12 mouse cellular contexts compared by ENCODE assay signal in genomic region chr14:5812699-5813356, GRCm38 (mm10). TPM values are rescaled to one million over a fixed set of nuclear protein-coding genes. Genes with fewer than 3 reads are reported as not detected.
DNase-seq lines count a peak whose midpoint lies in the region; ATAC-seq and TF ChIP-seq lines count a peak whose summit lies in the region.
"Not testable (repeated sequence)": the region's sequence is repeated elsewhere in the genome, so short reads cannot be mapped to it uniquely, and the experiment has no call there.
"Had no signal": no experiment of that assay in that cellular context is flagged by ENCODE, and none has a peak within 500 bp of the region (broad histone marks: within the 10 kb centered on the region; RNA-seq: fewer than 3 reads in every experiment).

No protein-coding gene starts in this region.

- not testable (repeated sequence) for TF ChIP-seq CTCF in lung, embryonic 14.5 days (IDR thresholded peaks at IDR 0.05; ENCODE audit: low read depth)

- no CpG with 5 or more reads among the region's 47 CpGs for WGBS in forebrain, embryonic 14.5 days
- WGBS in hindbrain, embryonic 11.5 days, result no CpG with 5 or more reads among the region's 47 CpGs
- WGBS in hindbrain, embryonic 15.5 days, result no CpG with 5 or more reads among the region's 47 CpGs
- WGBS in intestine, embryonic 15.5 days, result no CpG with 5 or more reads among the region's 47 CpGs
- WGBS in lung, embryonic 14.5 days, result no CpG with 5 or more reads among the region's 47 CpGs
- WGBS in midbrain, embryonic 13.5 days, result no CpG with 5 or more reads among the region's 47 CpGs
- WGBS in neural tube, embryonic 11.5 days, result no CpG with 5 or more reads among the region's 47 CpGs
- no CpG with 5 or more reads among the region's 47 CpGs for WGBS in neural tube, embryonic 15.5 days

- H3K9ac ChIP-seq in forebrain, embryonic 14.5 days (ENCODE audit: low read length); hindbrain, embryonic 11.5 days (ENCODE audit: low read depth, low read length); hindbrain, embryonic 15.5 days; intestine, embryonic 15.5 days; lung, embryonic 14.5 days; midbrain, embryonic 13.5 days (replicated peaks); neural tube, embryonic 11.5 days (ENCODE audit: low read length); neural tube, embryonic 15.5 days (replicated peaks): not testable (repeated sequence)

- H3K4me1 ChIP-seq in forebrain, embryonic 14.5 days (ENCODE audit: control insufficient read depth, insufficient read depth, low read length); hindbrain, embryonic 11.5 days (replicated peaks; ENCODE audit: control insufficient read depth, insufficient read depth, low read length); hindbrain, embryonic 15.5 days (replicated peaks); intestine, embryonic 15.5 days (replicated peaks); lung, embryonic 14.5 days (ENCODE audit: insufficient read depth); midbrain, embryonic 13.5 days (replicated peaks); neural tube, embryonic 11.5 days (ENCODE audit: control insufficient read depth, insufficient read depth, low read length); neural tube, embryonic 15.5 days: not testable (repeated sequence)

- not testable (repeated sequence) for H3K4me2 ChIP-seq in forebrain, embryonic 14.5 days (ENCODE audit: low read length); hindbrain, embryonic 11.5 days (replicated peaks; ENCODE audit: low read depth, low read length); hindbrain, embryonic 15.5 days; intestine, embryonic 15.5 days (replicated peaks); lung, embryonic 14.5 days; midbrain, embryonic 13.5 days (replicated peaks); neural tube, embryonic 11.5 days (ENCODE audit: low read depth); neural tube, embryonic 15.5 days

- not testable (repeated sequence) for DNase-seq in forebrain, embryonic 14.5 days (ENCODE audit: low spot score); hindbrain, embryonic 11.5 days (ENCODE audit: low spot score); lung, embryonic 14.5 days; neural tube, embryonic 11.5 days (ENCODE audit: low spot score)

- H3K27me3 ChIP-seq in forebrain, embryonic 14.5 days (replicated peaks; ENCODE audit: control insufficient read depth, insufficient read depth, low read length); hindbrain, embryonic 11.5 days (ENCODE audit: control insufficient read depth, insufficient read depth, low read length); hindbrain, embryonic 15.5 days; intestine, embryonic 15.5 days (replicated peaks); lung, embryonic 14.5 days (ENCODE audit: insufficient read depth, low read length); midbrain, embryonic 13.5 days; neural tube, embryonic 11.5 days (ENCODE audit: control insufficient read depth, insufficient read depth, low read length); neural tube, embryonic 15.5 days (replicated peaks): not testable (repeated sequence)

- not testable (repeated sequence) for H3K36me3 ChIP-seq in forebrain, embryonic 14.5 days (ENCODE audit: control insufficient read depth, insufficient read depth, low read length); hindbrain, embryonic 11.5 days (ENCODE audit: control insufficient read depth, insufficient read depth, low read length); hindbrain, embryonic 15.5 days; intestine, embryonic 15.5 days; lung, embryonic 14.5 days (ENCODE audit: insufficient read depth); midbrain, embryonic 13.5 days; neural tube, embryonic 11.5 days (ENCODE audit: control insufficient read depth, insufficient read depth, low read length); neural tube, embryonic 15.5 days

- not testable (repeated sequence) for H3K4me3 ChIP-seq in forebrain, embryonic 14.5 days (ENCODE audit: low read depth, low read length); hindbrain, embryonic 11.5 days (ENCODE audit: low read depth, low read length); hindbrain, embryonic 15.5 days; intestine, embryonic 15.5 days (replicated peaks); lung, embryonic 14.5 days (ENCODE audit: low read depth, low read length); midbrain, embryonic 13.5 days (replicated peaks); neural tube, embryonic 11.5 days (ENCODE audit: low read depth, low read length); neural tube, embryonic 15.5 days (replicated peaks)

- not testable (repeated sequence) for H3K27ac ChIP-seq in forebrain, embryonic 14.5 days (ENCODE audit: low read depth, low read length); hindbrain, embryonic 11.5 days (ENCODE audit: low read depth, low read length); hindbrain, embryonic 15.5 days (replicated peaks); intestine, embryonic 15.5 days; lung, embryonic 14.5 days (ENCODE audit: low read depth); midbrain, embryonic 13.5 days; neural tube, embryonic 11.5 days (ENCODE audit: low read depth, low read length); neural tube, embryonic 15.5 days (replicated peaks)

- peak; percentile 61; the same call in 1 of the 2 replicates for ATAC-seq in forebrain, embryonic 14.5 days
- peak; percentile 72; the same call in 1 of the 2 replicates for ATAC-seq in hindbrain, embryonic 11.5 days (ENCODE audit: low FRiP score)
- peak; percentile 81 for ATAC-seq in hindbrain, embryonic 15.5 days (ENCODE audit: low FRiP score, low read depth)
- ATAC-seq in intestine, embryonic 15.5 days, result 0 out of 2 replicates have a peak, but pooled peaks have one; percentile 68
- ATAC-seq in lung, embryonic 14.5 days (ENCODE audit: insufficient read depth), result peak; percentile 62; the same call in 1 of the 2 replicates
- peak; percentile 58; the same call in 1 of the 2 replicates for ATAC-seq in midbrain, embryonic 13.5 days
- peak; percentile 74; the same call in 1 of the 2 replicates for ATAC-seq in neural tube, embryonic 11.5 days (ENCODE audit: insufficient read depth, low FRiP score, low TSS enrichment)
- ATAC-seq in neural tube, embryonic 15.5 days (ENCODE audit: low FRiP score), result peak; percentile 86; the same call in 1 of the 2 replicates

- not testable (repeated sequence) for H3K9me3 ChIP-seq in forebrain, embryonic 14.5 days (replicated peaks; ENCODE audit: control insufficient read depth, low read length); hindbrain, embryonic 11.5 days (ENCODE audit: control insufficient read depth, low read length); hindbrain, embryonic 15.5 days; intestine, embryonic 15.5 days; lung, embryonic 14.5 days (ENCODE audit: low read depth, low read length); midbrain, embryonic 13.5 days; neural tube, embryonic 11.5 days (ENCODE audit: control insufficient read depth, low read length); neural tube, embryonic 15.5 days (replicated peaks)

RNA-seq across cellular contexts. Expression of gene Gm3383, which starts 5.0 kb away (rescaled TPM):
- polyA plus RNA-seq in forebrain, embryonic 14.5 days (2014; fragmentation: Nextera tagmentation; extraction: Ambion mirVana), result 6.5 and 6.6 TPM in 2 replicates
- 1.3 and 1.7 TPM in 2 replicates for polyA plus RNA-seq in hindbrain, embryonic 11.5 days (2014; fragmentation: Nextera tagmentation; extraction: Ambion mirVana)
- 3.3 and 4.8 TPM in 2 replicates for polyA plus RNA-seq in hindbrain, embryonic 15.5 days (2015; fragmentation: Nextera tagmentation; extraction: Ambion mirVana)
- 0.58 and 0.59 TPM in 2 replicates for polyA plus RNA-seq in intestine, embryonic 15.5 days (2015; fragmentation: Nextera tagmentation; extraction: Ambion mirVana)
- 0.53 and 1.0 TPM in 2 replicates for polyA plus RNA-seq in lung, embryonic 14.5 days (2014; fragmentation: Nextera tagmentation; extraction: Ambion mirVana)
- 2.5 and 3.1 TPM in 2 replicates for polyA plus RNA-seq in midbrain, embryonic 13.5 days (2015; fragmentation: Nextera tagmentation; extraction: Ambion mirVana)
- polyA plus RNA-seq in neural tube, embryonic 11.5 days (2014; fragmentation: Nextera tagmentation; extraction: Ambion mirVana), result 1.4 TPM in 2 replicates
- polyA plus RNA-seq in neural tube, embryonic 15.5 days (2015; fragmentation: Nextera tagmentation; extraction: Ambion mirVana), result 4.4 and 6.3 TPM in 2 replicates
- polyA plus RNA-seq: adrenal gland, adult 2 months had no signal

RNA-seq across cellular contexts. Expression of gene Gm3424, which starts 17.3 kb away (rescaled TPM):
- polyA plus RNA-seq in forebrain, embryonic 14.5 days (2014; fragmentation: Nextera tagmentation; extraction: Ambion mirVana), result not detected in 2 replicates
- not detected in 2 replicates for polyA plus RNA-seq in hindbrain, embryonic 11.5 days (2014; fragmentation: Nextera tagmentation; extraction: Ambion mirVana)
- not detected in 2 replicates for polyA plus RNA-seq in hindbrain, embryonic 15.5 days (2015; fragmentation: Nextera tagmentation; extraction: Ambion mirVana)
- polyA plus RNA-seq in intestine, embryonic 15.5 days (2015; fragmentation: Nextera tagmentation; extraction: Ambion mirVana), result not detected in 2 replicates
- not detected in 2 replicates for polyA plus RNA-seq in lung, embryonic 14.5 days (2014; fragmentation: Nextera tagmentation; extraction: Ambion mirVana)
- not detected in 2 replicates for polyA plus RNA-seq in midbrain, embryonic 13.5 days (2015; fragmentation: Nextera tagmentation; extraction: Ambion mirVana)
- not detected in 2 replicates for polyA plus RNA-seq in neural tube, embryonic 11.5 days (2014; fragmentation: Nextera tagmentation; extraction: Ambion mirVana)
- polyA plus RNA-seq in neural tube, embryonic 15.5 days (2015; fragmentation: Nextera tagmentation; extraction: Ambion mirVana), result not detected in 2 replicates
- polyA plus RNA-seq: adrenal gland, adult 2 months; embryonic facial prominence, embryonic 13.5 days; heart, embryonic 13.5 days; heart, postnatal 0 days had no signal
